Mouse (Mus musculus) MEL (cell line): ENCODE measurements around the gene Mertk. TPM values are rescaled to one million over a fixed set of nuclear protein-coding genes. Genes with fewer than 3 reads are reported as not detected.

Source experiments
- DNase-seq: peaks from one replicate; pipeline ENCODE4 v3.0.0; 2011; ENCODE audit warnings: low read depth, low spot score
- H3K27ac ChIP-seq: 2 replicates; pipeline ENCODE4 v1.5.1; 2012; ENCODE audit warnings: low read depth, mild to moderate bottlenecking, control low read depth, low read length, moderate library complexity; ENCODE audit not compliant: control insufficient read depth
- H3K27me3 ChIP-seq, 2 experiments: fragments of 150-350 bp in 1 of 2; sonication (generic) in 1 of 2; 2 replicates each; pipeline ENCODE4 v1.6.1; 2012; ENCODE audit warnings: low read length in 2 of 2, mild to moderate bottlenecking in 2 of 2, improper control_type of control experiment in 1 of 2, moderate library complexity in 1 of 2; ENCODE audit not compliant: insufficient read depth in 2 of 2, control insufficient read depth in 1 of 2
- H3K36me3 ChIP-seq, 2 experiments: 2 replicates each; pipeline ENCODE4 v1.6.1; 2012 to 2014; ENCODE audit warnings: low read length in 2 of 2, improper control_type of control experiment in 1 of 2, inconsistent platforms in 1 of 2, mild to moderate bottlenecking in 1 of 2; ENCODE audit not compliant: insufficient read depth in 2 of 2, control insufficient read depth in 1 of 2
- H3K4me1 ChIP-seq, 2 experiments: fragments of 150-350 bp in 1 of 2; sonication (generic) in 1 of 2; 2 replicates each; pipeline ENCODE4 v1.6.1; 2012; ENCODE audit warnings: low read length in 2 of 2, improper control_type of control experiment in 1 of 2, mild to moderate bottlenecking in 1 of 2; ENCODE audit not compliant: insufficient read depth in 2 of 2, control insufficient read depth in 1 of 2
- H3K4me3 ChIP-seq, 2 experiments: fragments of 150-350 bp in 1 of 2; sonication (generic) in 1 of 2; 2 replicates each; pipeline ENCODE4 v1.5.1; 2012; ENCODE audit warnings: low read depth in 2 of 2, low read length in 2 of 2, mild to moderate bottlenecking in 2 of 2, moderate library complexity in 2 of 2, control low read depth in 1 of 2, improper control_type of control experiment in 1 of 2; ENCODE audit not compliant: control insufficient read depth in 1 of 2, insufficient read depth in 1 of 2
- H3K79me2 ChIP-seq: 2 replicates; pipeline ENCODE4 v1.6.1; 2012; ENCODE audit warnings: mild to moderate bottlenecking, low read length, moderate library complexity; ENCODE audit not compliant: control insufficient read depth, poor library complexity, insufficient read depth
- H3K9ac ChIP-seq: 2 replicates; pipeline ENCODE4 v1.6.1; 2012; ENCODE audit warnings: low read depth, mild to moderate bottlenecking, control low read depth, low read length, moderate library complexity; ENCODE audit not compliant: control insufficient read depth, poor library complexity, severe bottlenecking
- H3K9me3 ChIP-seq: fragments of 150-350 bp; sonication (generic); replicated peaks from 2 replicates; pipeline ENCODE4 v1.6.1; 2012; ENCODE audit warnings: mild to moderate bottlenecking, low read length, improper control_type of control experiment, moderate library complexity; ENCODE audit not compliant: insufficient read depth
- CHD1 ChIP-seq: IDR thresholded peaks from 2 replicates; pipeline ENCODE4 v1.6.1; 2012; ENCODE audit warnings: low read depth, mild to moderate bottlenecking, inconsistent platforms, low read length, improper control_type of control experiment
- CTCF ChIP-seq, 3 experiments: IDR thresholded peaks in 2 of 3; conservative IDR thresholded peaks in 1 of 3; 2 replicates each; pipeline ENCODE4 v1.5.1; 2011 to 2012; ENCODE audit warnings: low read length in 3 of 3, low read depth in 2 of 3, mild to moderate bottlenecking in 2 of 3, improper control_type of control experiment in 1 of 3, inconsistent platforms in 1 of 3, mixed read lengths in 1 of 3, moderate library complexity in 1 of 3; ENCODE audit not compliant: control insufficient read depth in 1 of 3, insufficient read depth in 1 of 3, poor library complexity in 1 of 3, severe bottlenecking in 1 of 3
- EP300 ChIP-seq, 2 experiments: IDR thresholded peaks; 2 replicates each; pipeline ENCODE4 v1.6.1; 2011; ENCODE audit warnings: improper control_type of control experiment in 2 of 2, low read length in 2 of 2, low read depth in 1 of 2, mild to moderate bottlenecking in 1 of 2
- KAT2A ChIP-seq: conservative IDR thresholded peaks from 2 replicates; pipeline ENCODE4 v1.6.1; 2012; ENCODE audit warnings: low read depth, low read length, improper control_type of control experiment, inconsistent platforms
- MAZ ChIP-seq: IDR thresholded peaks from 2 replicates; pipeline ENCODE4 v1.6.1; 2012; ENCODE audit warnings: low read depth, mild to moderate bottlenecking, inconsistent platforms, low read length, improper control_type of control experiment
- MEF2A ChIP-seq: IDR thresholded peaks from 2 replicates; pipeline ENCODE4 v1.6.1; 2014; ENCODE audit warnings: low read depth, mild to moderate bottlenecking, inconsistent platforms, low read length, improper control_type of control experiment; ENCODE audit not compliant: poor library complexity, insufficient replicate concordance, severe bottlenecking; ENCODE audit errors: extremely low read depth
- MYB ChIP-seq: IDR thresholded peaks from 2 replicates; pipeline ENCODE4 v1.6.1; 2011; ENCODE audit warnings: mild to moderate bottlenecking, low read depth, low read length, improper control_type of control experiment
- MYC ChIP-seq: IDR thresholded peaks from 2 replicates; pipeline ENCODE4 v1.6.1; 2011; ENCODE audit warnings: low read depth, mild to moderate bottlenecking, low read length, improper control_type of control experiment, moderate library complexity
- POLR2AphosphoS2 ChIP-seq: IDR thresholded peaks from 2 replicates; pipeline ENCODE4 v1.6.1; 2011; ENCODE audit warnings: low read length, improper control_type of control experiment
- POLR2AphosphoS5 ChIP-seq: IDR thresholded peaks from 2 replicates; pipeline ENCODE4 v1.6.1; 2012; ENCODE audit warnings: low read depth, borderline replicate concordance, mild to moderate bottlenecking, inconsistent platforms, low read length, moderate library complexity, mixed read lengths
- SMC3 ChIP-seq: IDR thresholded peaks from 2 replicates; pipeline ENCODE4 v1.6.1; 2011; ENCODE audit warnings: low read depth, low read length, improper control_type of control experiment
- TAL1 ChIP-seq: IDR thresholded peaks from 2 replicates; pipeline ENCODE4 v1.6.1; 2012; ENCODE audit warnings: mild to moderate bottlenecking, inconsistent platforms, low read length, moderate library complexity, mixed read lengths
- TBP ChIP-seq: IDR thresholded peaks from 2 replicates; pipeline ENCODE4 v1.8.0; 2011; ENCODE audit warnings: low read depth, low read length, improper control_type of control experiment
- USF2 ChIP-seq, 2 experiments: IDR thresholded peaks; 2 replicates each; pipeline ENCODE4 v1.6.1; 2011 to 2012; ENCODE audit warnings: improper control_type of control experiment in 2 of 2, low read length in 2 of 2, borderline replicate concordance in 1 of 2, inconsistent platforms in 1 of 2, low read depth in 1 of 2, mild to moderate bottlenecking in 1 of 2; ENCODE audit not compliant: insufficient read depth in 1 of 2
- ZKSCAN1 ChIP-seq: IDR thresholded peaks from 2 replicates; pipeline ENCODE4 v1.6.1; 2012; ENCODE audit warnings: low read depth, mild to moderate bottlenecking, inconsistent platforms, low read length, improper control_type of control experiment, moderate library complexity
- ZMIZ1 ChIP-seq: IDR thresholded peaks from 2 replicates; pipeline ENCODE4 v1.6.1; 2012; ENCODE audit warnings: low read depth, mild to moderate bottlenecking, inconsistent platforms, low read length, improper control_type of control experiment, moderate library complexity
- polyA plus RNA-seq, 2 experiments: library from polyadenylated mRNA; stranded (reverse) in 1 of 2; unstranded in 1 of 2; fragments of >175 nt in 1 of 2; fragments of >200 nt in 1 of 2; gene quantifications; 2 replicates each; pipeline versions ENCODE4 v1.2.1 to v1.2.4; 2012; ENCODE audit warnings: low replicate concordance in 2 of 2, low read depth in 1 of 2; ENCODE audit not compliant: insufficient read length in 2 of 2, insufficient read depth in 1 of 2, missing spikeins in 1 of 2
- total RNA-seq: library from RNA; depleted of rRNA; stranded (reverse); fragments of 300-350 nt; gene quantifications from 2 replicates; pipeline ENCODE4 v1.2.3, GENCODE M21; 2012

Mertk gene
- total and polyA plus RNA-seq, 3 experiments, result not detected

GRCm38 (mm10) chr2:128727552-128727951 is 28.8 kb downstream of the Mertk start:
- no peak overlapping the region for H3K9ac ChIP-seq
- no peak for DNase-seq

GRCm38 (mm10) chr2:128728066-128728465 is 29.3 kb downstream of the Mertk start:
- DNase-seq, result no peak
- Histone ChIP-seq H3K4me3 (no peak overlapping the region), H3K27me3 (peaks cover 5% of the 10 kb centered on the region in 2 experiments), H3K9me3 (no peaks in the 10 kb centered on the region), H3K36me3 (no peaks in the 10 kb centered on the region), H3K27ac (no peak overlapping the region), H3K9ac (no peak overlapping the region), H3K4me1 (no peaks in the 10 kb centered on the region), H3K79me2 (no peaks in the 10 kb centered on the region)
- TF ChIP-seq KAT2A (no peak), ZMIZ1 (no peak), MAZ (no peak), MEF2A (no peak), EP300 (IDR thresholded peaks at IDR 0.05; ENCODE audit: low read depth in 1 of 2, low read length in 2 of 2) (no peak), POLR2AphosphoS2 (no peak), POLR2AphosphoS5 (no peak), TAL1 (no peak), ZKSCAN1 (no peak), MYC (no peak)

More at GRCm38 (mm10) chr2:128727552-128727951, 28.8 kb downstream of the Mertk start:
- Histone ChIP-seq H3K79me2 (no peaks in the 10 kb centered on the region), H3K4me3 (no peak overlapping the region), H3K4me1 (no peaks in the 10 kb centered on the region), H3K27ac (no peak overlapping the region), H3K27me3 (peaks cover 5% of the 10 kb centered on the region in 2 experiments), H3K36me3 (no peaks in the 10 kb centered on the region), H3K9me3 (no peaks in the 10 kb centered on the region)
- TF ChIP-seq USF2 (IDR thresholded peaks at IDR 0.05; ENCODE audit: borderline replicate concordance in 1 of 2, insufficient read depth in 1 of 2, low read depth in 1 of 2, low read length in 2 of 2), result no peak
- TF ChIP-seq CTCF (IDR thresholded peaks at IDR 0.05 in 2 of 3, conservative IDR thresholded peaks at IDR 0.05 in 1 of 3; ENCODE audit: control insufficient read depth in 1 of 3, insufficient read depth in 1 of 3, low read depth in 2 of 3, low read length in 3 of 3, poor library complexity in 1 of 3, severe bottlenecking in 1 of 3), result no peak
- TF ChIP-seq MYB, result no peak
- TF ChIP-seq TBP, result no peak
- no peak for TF ChIP-seq CHD1
- TF ChIP-seq ZMIZ1, result no peak
- no peak for TF ChIP-seq SMC3
